Mouse (Mus musculus) heart, postnatal 0 days (tissue): ENCODE results near the gene Mgrn1.

Experiments
- CTCF ChIP-seq: IDR thresholded peaks from 2 replicates; pipeline ENCODE4 v1.5.1; 2016; ENCODE audit warnings: antibody characterized with exemption, control low read depth, low read depth
- EP300 ChIP-seq: IDR thresholded peaks from 2 replicates; pipeline ENCODE4 v1.6.1; 2016; ENCODE audit warnings: antibody characterized with exemption, low read depth

DNA sequence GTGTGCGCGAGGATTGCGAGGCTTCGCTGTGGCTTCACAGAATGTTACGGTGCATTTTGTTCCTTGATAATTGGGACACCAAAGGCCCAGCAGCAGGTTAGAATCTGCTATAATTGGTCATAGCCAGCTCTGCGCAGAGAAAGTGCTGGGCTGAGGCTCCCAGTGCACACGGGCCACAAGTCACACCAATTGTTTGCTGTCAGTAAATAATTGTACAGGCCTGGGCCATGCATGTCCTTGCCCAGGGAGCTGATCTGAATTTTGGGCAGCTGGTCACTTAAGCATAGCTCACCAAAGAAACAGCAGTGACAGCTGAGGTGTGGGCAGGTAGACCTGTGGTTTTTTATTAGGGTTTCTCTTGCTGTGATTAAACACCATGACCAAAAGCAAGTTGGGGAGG is 41.9 kb downstream of the Mgrn1 start:
- TF ChIP-seq CTCF (no peak), EP300 (no peak)
